Comparison of ENCODE assay signal across 9 mouse cellular contexts in genomic region chr9:58440614-58441013, GRCm38 (mm10). TPM values are rescaled to one million over a fixed set of nuclear protein-coding genes. Genes with fewer than 3 reads are reported as not detected.
DNase-seq lines count a peak whose midpoint lies in the region; ATAC-seq lines count a peak whose summit lies in the region.
"Had no signal": no experiment of that assay in that cellular context is flagged by ENCODE, and none has a peak within 500 bp of the region (broad histone marks: within the 10 kb centered on the region; RNA-seq: fewer than 3 reads in every experiment).

No protein-coding gene starts in this region.

- no peak overlapping the region for H3K27ac ChIP-seq in heart, embryonic 12.5 days (ENCODE audit: poor library complexity, severe bottlenecking)
- no peak overlapping the region for H3K27ac ChIP-seq in heart, embryonic 15.5 days
- no peak overlapping the region for H3K27ac ChIP-seq in intestine, embryonic 16.5 days (ENCODE audit: low read length)

- ATAC-seq in heart, embryonic 12.5 days (ENCODE audit: insufficient number of reproducible peaks, low FRiP score), result no peak
- ATAC-seq in heart, embryonic 15.5 days (replicated peaks; ENCODE audit: insufficient number of reproducible peaks, insufficient read depth, low FRiP score, low read depth), result peak; percentile 44
- ATAC-seq in intestine, embryonic 16.5 days, result no peak
- no peak for ATAC-seq in CD4-positive, CD25-positive, alpha-beta regulatory T cell, adult 4 months

- H3K27me3 ChIP-seq in heart, embryonic 12.5 days (replicated peaks), result no peaks in the 10 kb centered on the region
- no peaks in the 10 kb centered on the region for H3K27me3 ChIP-seq in heart, embryonic 15.5 days
- no peaks in the 10 kb centered on the region for H3K27me3 ChIP-seq in intestine, embryonic 16.5 days (replicated peaks; ENCODE audit: control insufficient read depth, insufficient read depth, low read length)

- no peaks in the 10 kb centered on the region for H3K9me3 ChIP-seq in heart, embryonic 12.5 days (replicated peaks)
- H3K9me3 ChIP-seq in heart, embryonic 15.5 days (replicated peaks), result no peaks in the 10 kb centered on the region
- no peaks in the 10 kb centered on the region for H3K9me3 ChIP-seq in intestine, embryonic 16.5 days (ENCODE audit: control insufficient read depth, low read length)
- H3K9me3 ChIP-seq: megakaryocyte, embryonic 14.5 days had no signal

- DNase-seq in heart, adult 11 months, result peak; percentile 92
- DNase-seq in NIH3T3 (ENCODE audit: low read depth), result peak; percentile 37
- peak; percentile 66 for DNase-seq in cerebellum, adult 11-12 months

- H3K9ac ChIP-seq in heart, embryonic 12.5 days, result no peak overlapping the region
- H3K9ac ChIP-seq in heart, embryonic 15.5 days, result no peak overlapping the region
- H3K9ac ChIP-seq in intestine, embryonic 16.5 days (ENCODE audit: low read depth, low read length), result no peak overlapping the region

- peaks cover 11% of the 10 kb centered on the region; the same call in 1 of the 2 replicates for H3K4me1 ChIP-seq in heart, embryonic 12.5 days (replicated peaks)
- H3K4me1 ChIP-seq in heart, embryonic 15.5 days (replicated peaks), result peaks cover 4% of the 10 kb centered on the region
- peaks cover 2% of the 10 kb centered on the region; the same call in 1 of the 2 replicates for H3K4me1 ChIP-seq in intestine, embryonic 16.5 days (ENCODE audit: control insufficient read depth, insufficient read depth, low read length)

- no peak overlapping the region for H3K4me3 ChIP-seq in heart, embryonic 12.5 days
- no peak overlapping the region for H3K4me3 ChIP-seq in heart, embryonic 15.5 days
- no peak overlapping the region for H3K4me3 ChIP-seq in intestine, embryonic 16.5 days (ENCODE audit: low read length)
- H3K4me3 ChIP-seq: megakaryocyte, embryonic 14.5 days had no signal

- H3K36me3 ChIP-seq in heart, embryonic 12.5 days, result no peaks in the 10 kb centered on the region
- H3K36me3 ChIP-seq in heart, embryonic 15.5 days, result no peaks in the 10 kb centered on the region
- no peaks in the 10 kb centered on the region for H3K36me3 ChIP-seq in intestine, embryonic 16.5 days (ENCODE audit: control insufficient read depth, insufficient read depth, low read length)

- H3K4me2 ChIP-seq in heart, embryonic 12.5 days, result no peak overlapping the region
- H3K4me2 ChIP-seq in heart, embryonic 15.5 days, result no peak overlapping the region
- H3K4me2 ChIP-seq in intestine, embryonic 16.5 days (ENCODE audit: low read depth, low read length), result no peak overlapping the region

RNA-seq across cellular contexts. Expression of gene Insyn1, which starts 47.8 kb away (rescaled TPM):
- polyA plus RNA-seq in heart, embryonic 12.5 days (2016; fragmentation: Nextera tagmentation; extraction: Ambion mirVana), result 0.97 and 1.3 TPM in 2 replicates
- 0.71 and 1.4 TPM in 2 replicates for polyA plus RNA-seq in heart, embryonic 15.5 days (2015; fragmentation: Nextera tagmentation; extraction: Ambion mirVana)
- 0.35 and 0.62 TPM in 2 replicates for polyA plus RNA-seq in intestine, embryonic 16.5 days (2015; fragmentation: Nextera tagmentation; extraction: Ambion mirVana)
- polyA plus RNA-seq in CD4-positive, CD25-positive, alpha-beta regulatory T cell, adult 4 months (2017; shearing (Covaris generic)), result not detected
- polyA plus RNA-seq: liver, embryonic 16.5 days had no signal

Comparison
In these comparisons a context has a peak if more than half of its experiments do, and no peak if none do; other contexts are left out.
1. DNase-seq: peak in every context shown above with its lines; median percentile 92 in heart, adult 11 months; 66 in cerebellum, adult 11-12 months; 37 in NIH3T3.